Mouse (Mus musculus): ENCODE results near the gene Serp1. TPM values are rescaled to one million over a fixed set of nuclear protein-coding genes. Genes with fewer than 3 reads are reported as not detected.

The Serp1 gene
- total RNA-seq (2023), result 100 to 1,000 TPM in 1 of 2 experiments, 10 to 100 TPM in 1; 100.0 to 105 TPM

DNA sequence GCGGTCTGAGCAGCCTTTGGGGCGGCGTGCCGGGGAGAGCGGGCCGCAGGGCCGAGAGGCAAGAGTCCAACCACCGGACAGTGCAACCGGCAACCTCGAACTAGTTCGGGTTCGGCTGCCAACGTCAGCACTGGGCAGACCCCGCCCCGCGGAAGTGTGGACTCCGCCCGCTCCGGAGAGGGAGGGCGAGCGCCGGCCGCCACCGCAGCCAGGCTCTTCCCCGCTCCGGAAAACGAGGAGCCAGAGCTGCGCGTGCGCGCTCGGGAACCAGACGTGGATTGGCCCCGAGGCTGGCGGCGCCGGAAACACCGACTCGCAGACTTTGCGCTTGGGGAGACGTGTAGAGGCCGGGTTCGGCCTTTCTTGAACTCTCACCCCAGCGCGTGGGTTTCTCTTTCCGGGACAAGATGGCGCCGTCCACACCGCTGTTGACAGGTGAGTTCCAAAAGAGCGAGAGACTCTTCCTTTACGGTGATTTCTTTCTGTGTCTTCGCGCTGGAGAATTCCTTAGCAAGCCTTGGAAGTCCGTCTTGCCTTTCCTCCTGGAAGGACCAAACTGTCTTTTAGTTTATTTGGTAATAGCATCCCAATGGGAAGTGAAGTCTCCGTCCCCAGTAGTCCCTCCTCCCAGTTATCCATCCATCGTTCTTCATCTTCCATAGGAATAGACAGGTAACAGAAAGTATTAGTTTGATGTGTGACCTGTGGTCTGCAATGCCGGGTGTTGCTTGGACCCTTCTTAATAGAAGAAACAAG is at the start of gene Serp1, which contains the start of gene Eif2a:
Gene Serp1, minus strand, starts transcription at position 241 of the 756 bp plus-strand sequence.
Gene Eif2a, plus strand, starts transcription at position 170 of the 756 bp plus-strand sequence.

Other genes with a start within 250 kb of the Serp1 start
- gene Tsc22d2, start 111.2 kb downstream of the Serp1 start, total RNA-seq (2023), result 10 to 100 TPM; 27.4 to 32.6 TPM
- gene Eif2a, start 71 bp downstream of the Serp1 start, total RNA-seq (2023), result 10 to 100 TPM; 36.7 to 37.9 TPM
- 10 to 100 TPM; 75.5 to 82.5 TPM for gene Selenot, start 50.7 kb upstream of the Serp1 start, total RNA-seq (2023)
- not detected for gene Erich6, start 111.3 kb upstream of the Serp1 start, total RNA-seq (2023)
- gene Siah2, start 166.5 kb upstream of the Serp1 start, total RNA-seq (2023), result 10 to 100 TPM; 25.8 to 31.6 TPM

Data from neutrophil, adult 83 days (primary cell).